Mouse (Mus musculus) forelimb bud, embryonic 11.5 days (tissue): ENCODE results near the gene Anks1.
A peak's percentile ranks its signal among the peaks of the same experiment; 100 is the strongest.

Experiments used
- DNase-seq: peaks from one replicate; pipeline ENCODE4 v3.0.0-alpha.2; 2012; ENCODE audit warnings: low read depth, low spot score

The Anks1 gene

DNA sequence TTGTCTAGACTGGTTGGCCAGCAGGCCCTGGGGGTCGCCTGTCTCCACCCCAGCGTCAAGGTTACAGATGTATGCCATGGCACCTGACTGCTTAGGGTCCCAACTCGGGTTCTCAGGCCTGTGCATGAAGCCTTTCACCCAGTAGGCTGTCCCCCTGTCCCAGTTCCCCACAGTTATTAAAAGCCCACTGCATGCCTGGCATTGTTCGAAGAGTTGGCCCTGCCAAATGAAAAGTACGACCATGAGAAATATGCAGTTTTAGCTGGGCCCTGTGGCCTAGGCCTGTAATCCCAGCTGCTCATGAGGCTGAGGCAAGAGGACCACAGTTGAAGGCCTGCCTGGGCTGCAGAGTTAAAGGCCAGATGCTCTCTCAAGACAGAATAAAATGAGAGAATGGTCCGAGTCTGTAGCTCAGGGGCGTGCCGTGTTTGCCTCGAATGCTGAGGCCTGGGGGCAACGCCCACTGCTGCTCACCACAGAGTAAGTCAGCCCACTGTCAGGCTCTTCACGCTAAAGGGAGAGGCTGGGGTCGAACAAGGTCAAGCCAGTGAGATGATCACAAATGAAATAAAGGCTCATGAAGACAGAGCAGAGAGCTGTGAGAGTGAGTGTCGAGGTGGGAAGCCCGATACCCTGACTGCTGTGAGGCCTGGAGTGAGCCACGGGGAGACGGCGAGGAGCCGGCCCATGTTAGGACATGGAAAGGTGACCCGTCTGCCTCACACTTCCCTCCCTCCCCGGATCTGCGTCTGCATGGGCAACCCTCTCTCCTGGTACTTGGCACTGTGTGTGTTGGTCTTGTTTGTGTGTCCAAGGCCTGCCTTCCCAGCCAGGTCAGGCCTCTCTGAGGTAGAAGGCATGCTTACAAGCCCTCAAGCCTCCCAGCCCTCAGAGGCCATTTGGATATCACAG is 110.9 kb downstream of the Anks1 start:
- no peak for DNase-seq

GRCm38 (mm10) chr17:28021911-28022310 is 112.8 kb downstream of the Anks1 start:
- DNase-seq: no peak

- DNase-seq: no peak
These were observed 113.9 kb downstream of the Anks1 start for GRCm38 (mm10) chr17:28022854-28023655.

DNA sequence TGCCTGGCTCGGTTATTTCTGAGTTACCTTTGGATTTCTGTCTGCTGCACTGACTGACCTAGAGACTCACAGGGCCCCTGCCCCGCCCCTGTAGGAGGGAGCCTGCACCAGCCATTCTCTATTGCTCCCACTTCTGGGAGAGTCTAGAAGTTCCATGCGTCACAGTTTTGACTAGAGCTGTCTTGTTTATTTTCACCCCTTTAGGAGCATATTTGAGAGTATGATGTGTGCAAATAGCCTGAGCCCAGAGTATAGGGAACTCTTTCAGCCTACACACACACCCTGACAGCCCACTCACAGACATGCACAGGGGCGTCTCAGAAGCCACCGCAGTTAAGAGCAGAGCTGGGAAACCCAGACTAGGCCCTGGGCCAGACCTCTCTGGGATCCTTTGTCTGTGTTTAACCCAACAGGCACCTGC is 116.4 kb downstream of the Anks1 start:
- DNase-seq: no peak

GRCm38 (mm10) chr17:28026111-28026872 is 117.2 kb downstream of the Anks1 start:
- no peak for DNase-seq

GRCm38 (mm10) chr17:28027197-28027596 is 118.1 kb downstream of the Anks1 start:
- no peak for DNase-seq

- DNase-seq: peak; percentile 56
These were observed 119.1 kb downstream of the Anks1 start for GRCm38 (mm10) chr17:28028236-28028635.

GRCm38 (mm10) chr17:28029308-28029707 is 120.2 kb downstream of the Anks1 start:
- no peak for DNase-seq

- DNase-seq: no peak
These were observed 121.3 kb downstream of the Anks1 start for GRCm38 (mm10) chr17:28030446-28030845.

DNA sequence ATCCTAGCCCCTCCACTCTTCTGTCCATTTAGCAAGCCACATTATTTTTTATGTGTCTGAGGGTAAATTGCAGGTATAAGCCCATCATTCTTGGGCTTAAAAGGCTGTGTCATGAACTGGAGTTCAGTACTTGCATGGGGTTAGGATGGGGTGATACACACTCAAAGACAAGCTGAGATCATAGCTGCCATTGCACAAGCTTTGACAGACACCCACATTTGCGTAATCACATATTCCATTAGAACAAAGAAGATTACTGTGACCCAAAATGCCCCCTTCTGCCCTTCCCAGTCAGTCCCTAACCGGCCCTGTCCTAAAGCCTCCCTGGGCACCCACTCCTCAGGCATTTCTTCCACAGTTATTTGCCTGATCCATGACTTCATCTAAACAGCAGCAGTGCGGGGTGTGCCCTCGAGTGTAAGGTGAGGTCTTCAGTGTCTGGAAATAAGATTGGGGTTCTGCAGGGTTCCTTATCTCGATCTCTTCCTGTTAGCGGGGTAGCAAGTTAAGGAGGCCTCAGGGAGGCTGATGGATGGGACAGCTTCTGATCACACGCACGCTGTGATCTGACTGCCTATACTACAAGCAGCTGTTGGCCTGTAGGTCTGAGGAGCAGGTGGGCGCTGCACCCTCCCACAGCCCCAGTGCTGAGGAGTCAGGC is 122.3 kb downstream of the Anks1 start:
- no peak for DNase-seq

- no peak for DNase-seq
These were observed 123.1 kb downstream of the Anks1 start for GRCm38 (mm10) chr17:28032219-28032618.

- no peak for DNase-seq
These were observed 124.0 kb downstream of the Anks1 start for GRCm38 (mm10) chr17:28033046-28033580.

GRCm38 (mm10) chr17:28034986-28035385 is 125.9 kb downstream of the Anks1 start:
- no peak for DNase-seq

DNA sequence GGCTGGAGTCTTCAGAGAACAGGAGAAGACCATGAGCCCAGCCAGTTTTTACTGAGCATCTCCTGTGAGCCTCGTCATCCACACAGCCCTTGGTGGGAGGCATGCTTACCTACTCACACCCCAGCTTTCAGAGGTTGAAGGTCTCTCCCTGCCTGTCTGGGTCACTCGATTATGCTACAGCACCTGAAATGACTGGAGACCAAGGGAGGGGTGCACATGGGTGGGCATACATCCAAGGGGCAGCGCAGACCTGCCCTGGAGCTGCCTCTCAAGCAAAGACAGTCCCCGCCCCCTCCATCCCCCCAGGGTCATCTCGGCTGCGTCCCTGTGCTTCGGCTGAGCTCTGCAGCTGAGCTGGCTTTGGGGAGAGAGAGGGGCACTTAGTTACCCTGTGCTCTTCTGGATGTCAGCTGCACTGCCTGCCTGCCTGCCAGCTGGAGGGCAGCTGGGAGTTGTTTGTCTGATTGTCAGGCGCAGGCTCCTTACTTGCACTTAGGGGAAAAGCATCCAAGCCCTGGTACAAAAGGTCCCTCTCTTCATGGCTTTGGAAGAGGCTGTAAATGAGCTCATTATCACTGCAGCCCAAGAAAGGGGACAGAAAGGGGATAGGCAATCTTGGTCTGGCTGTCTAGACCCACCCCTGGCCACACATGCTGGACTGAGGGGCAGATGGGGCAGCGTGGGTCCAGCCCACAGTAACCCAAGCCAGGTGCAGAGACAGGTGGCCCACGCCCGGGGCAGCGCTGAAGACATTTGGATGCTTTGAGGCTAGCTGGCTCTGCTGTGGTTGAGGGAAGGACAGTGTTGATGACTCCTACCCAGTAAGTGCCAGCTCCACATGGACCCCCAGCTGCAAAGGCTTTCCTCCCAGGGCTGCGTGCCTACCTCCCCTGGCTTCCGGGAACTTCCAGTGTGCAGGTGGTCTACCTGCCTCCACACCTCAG is 128.0 kb downstream of the Anks1 start:
- DNase-seq: no peak

DNA sequence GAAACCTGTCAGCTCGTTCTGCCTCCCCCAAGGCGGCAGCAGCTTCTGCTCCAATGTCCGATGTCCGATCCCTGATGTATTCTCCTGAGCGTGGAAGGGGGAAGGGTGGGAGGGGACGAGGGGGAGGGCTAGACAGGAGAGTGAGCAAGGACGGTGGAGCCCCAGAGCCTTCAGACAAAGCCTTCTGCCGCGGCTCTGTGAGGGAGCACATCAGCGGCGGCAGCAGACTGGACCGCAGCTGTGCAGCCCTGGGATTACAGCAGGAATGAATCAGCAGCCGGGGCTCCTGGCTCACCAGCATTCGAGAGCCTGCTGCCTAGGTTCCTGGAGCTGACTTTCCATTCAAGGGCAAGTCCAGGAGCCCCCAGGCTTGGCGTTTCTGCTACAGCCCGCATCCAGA is 131.5 kb downstream of the Anks1 start:
- DNase-seq: no peak

DNA sequence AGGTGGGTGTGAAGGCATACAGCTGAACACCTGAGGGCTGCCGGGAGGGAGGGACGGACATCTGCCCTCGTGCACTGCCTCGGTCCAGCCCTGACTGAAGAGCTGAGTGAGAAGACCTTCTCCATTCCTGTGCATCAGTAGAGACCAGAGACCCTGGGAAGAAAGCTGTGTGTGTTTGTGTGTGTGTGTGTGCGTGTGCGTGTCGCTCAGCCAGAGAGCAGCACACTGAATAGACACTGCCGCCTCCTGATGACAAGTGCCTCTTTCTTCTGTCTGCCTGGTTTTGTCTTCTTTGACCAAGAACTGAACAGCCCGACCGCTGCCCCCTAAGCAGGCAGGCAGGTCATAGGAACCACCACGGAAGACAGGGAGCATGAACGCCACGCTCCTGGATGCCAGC is 132.2 kb downstream of the Anks1 start:
- no peak for DNase-seq

DNA sequence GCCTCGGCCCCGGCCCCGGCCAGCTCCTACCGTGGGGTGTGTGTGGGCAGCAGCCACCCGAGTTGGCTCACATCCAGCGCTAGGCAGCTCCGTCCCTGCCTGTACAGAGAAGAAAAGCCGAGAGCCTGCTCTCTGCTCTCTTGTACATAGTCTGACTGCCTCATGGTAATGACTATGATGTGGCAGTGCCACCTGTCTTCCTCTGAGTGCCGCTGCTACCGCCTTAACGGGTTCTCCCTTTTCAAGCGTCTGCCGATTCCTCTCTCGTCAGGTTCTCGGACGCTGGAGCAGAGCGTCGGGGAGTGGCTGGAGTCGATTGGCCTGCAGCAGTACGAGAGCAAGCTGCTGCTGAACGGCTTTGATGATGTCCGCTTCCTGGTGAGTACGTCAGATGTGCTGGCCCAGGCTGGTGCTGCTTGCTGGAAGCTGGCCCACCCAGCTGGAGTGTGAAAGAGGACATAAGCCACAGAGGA is 133.2 kb downstream of the Anks1 start:
- DNase-seq: no peak

GRCm38 (mm10) chr17:28047017-28047416 is 137.9 kb downstream of the Anks1 start:
- DNase-seq: no peak

GRCm38 (mm10) chr17:28047520-28047919 is 138.4 kb downstream of the Anks1 start:
- no peak for DNase-seq

- DNase-seq: peak; percentile 61
These were observed 139.3 kb downstream of the Anks1 start for GRCm38 (mm10) chr17:28048425-28048824.
